Mouse (Mus musculus) thymus, adult 2 months (tissue): ENCODE data around the gene Olfm4. TPM values are rescaled to one million over a fixed set of nuclear protein-coding genes. Genes with fewer than 3 reads are reported as not detected.

Source experiments
- DNase-seq: peaks from one replicate; pipeline ENCODE4 v3.0.0; 2021
- H3K27ac ChIP-seq: fragments of 200-500 bp; 2 replicates; pipeline ENCODE4 v1.5.1; 2012; ENCODE audit warnings: low read length, control low read depth; ENCODE audit not compliant: control insufficient read depth, insufficient read depth
- H3K27me3 ChIP-seq: fragments of 200-500 bp; 2 replicates; pipeline ENCODE4 v1.6.1; 2012; ENCODE audit warnings: mild to moderate bottlenecking, low read length, moderate library complexity, mixed read lengths; ENCODE audit not compliant: control insufficient read depth, insufficient read depth
- H3K36me3 ChIP-seq: fragments of 200-500 bp; 2 replicates; pipeline ENCODE4 v1.6.1; 2012; ENCODE audit warnings: mild to moderate bottlenecking, low read length, moderate library complexity; ENCODE audit not compliant: control insufficient read depth, insufficient read depth
- H3K4me1 ChIP-seq: fragments of 200-500 bp; replicated peaks from 2 replicates; pipeline ENCODE4 v1.6.1; 2012; ENCODE audit warnings: low read length; ENCODE audit not compliant: control insufficient read depth, insufficient read depth
- H3K4me3 ChIP-seq: fragments of 200-500 bp; 2 replicates; pipeline ENCODE4 v1.5.1; 2012; ENCODE audit warnings: mild to moderate bottlenecking, low read length, control low read depth, moderate library complexity; ENCODE audit not compliant: control insufficient read depth, insufficient read depth
- CTCF ChIP-seq: fragments of 200-500 bp; IDR thresholded peaks from 2 replicates; pipeline ENCODE4 v1.5.1; 2012; ENCODE audit warnings: mild to moderate bottlenecking, control low read depth, low read length, moderate library complexity, borderline replicate concordance; ENCODE audit not compliant: control insufficient read depth, poor library complexity, insufficient read depth; ENCODE audit errors: extremely low read depth
- POLR2A ChIP-seq: fragments of 200-500 bp; IDR thresholded peaks from 2 replicates; pipeline ENCODE4 v1.6.1; 2012; ENCODE audit warnings: mild to moderate bottlenecking, low read length, control low read depth, moderate library complexity; ENCODE audit not compliant: control insufficient read depth, poor library complexity, insufficient read depth; ENCODE audit errors: extremely low read depth
- WGBS: fragments of 180-500 bp; shearing (Covaris S2); methylation state at CpG from one replicate; pipeline ENCODE4 v1.1.7; 2018; 5-methylcytosine and 5-hydroxymethylcytosine counted together
- polyA plus RNA-seq: library from polyadenylated mRNA; depleted of rRNA; stranded (reverse); fragments of >200 nt; gene quantifications from 2 replicates; pipeline ENCODE4 v1.2.3, GENCODE M21; 2012

Gene Olfm4
- polyA plus RNA-seq, 1 experiment: 2.6 TPM

GRCm38 (mm10) chr14:79986831-79987230 lies 3.0 kb downstream of the Olfm4 start:
- Histone ChIP-seq H3K36me3 (no peaks in the 10 kb centered on the region), H3K27ac (no peak overlapping the region), H3K4me3 (no peak overlapping the region), H3K27me3 (no peaks in the 10 kb centered on the region), H3K4me1 (no peaks in the 10 kb centered on the region)
- no peak for DNase-seq
- TF ChIP-seq POLR2A (no peak), CTCF (no peak)
- 84% methylated on average over 8 of the region's 8 CpGs for WGBS

GRCm38 (mm10) chr14:79989785-79990184 lies 5.9 kb downstream of the Olfm4 start:
- Histone ChIP-seq H3K27ac (no peak overlapping the region), H3K4me1 (no peaks in the 10 kb centered on the region), H3K4me3 (no peak overlapping the region), H3K36me3 (no peaks in the 10 kb centered on the region), H3K27me3 (no peaks in the 10 kb centered on the region)
- TF ChIP-seq POLR2A: no peak
- TF ChIP-seq CTCF: no peak
- DNase-seq: no peak
- WGBS: 83% methylated on average over 4 of the region's 4 CpGs

- Histone ChIP-seq H3K27me3 (no peaks in the 10 kb centered on the region), H3K4me3 (no peak overlapping the region), H3K36me3 (no peaks in the 10 kb centered on the region), H3K27ac (no peak overlapping the region), H3K4me1 (no peaks in the 10 kb centered on the region)
- TF ChIP-seq CTCF (no peak), POLR2A (no peak)
- WGBS: 82% methylated on average over 5 of the region's 5 CpGs
- no peak for DNase-seq
These were observed 6.7 kb downstream of the Olfm4 start for GRCm38 (mm10) chr14:79990547-79990946.

- no peak for DNase-seq
- WGBS: 95% methylated on average over 4 of the region's 4 CpGs
- Histone ChIP-seq H3K27ac (no peak overlapping the region), H3K4me1 (no peaks in the 10 kb centered on the region), H3K4me3 (no peak overlapping the region), H3K36me3 (no peaks in the 10 kb centered on the region), H3K27me3 (no peaks in the 10 kb centered on the region)
- TF ChIP-seq CTCF (no peak), POLR2A (no peak)
These were observed 13.7 kb downstream of the Olfm4 start for GRCm38 (mm10) chr14:79997534-79997933.

- H3K4me1 ChIP-seq: no peaks in the 10 kb centered on the region
- no peak for TF ChIP-seq CTCF
- no peak for TF ChIP-seq POLR2A
- H3K27me3 ChIP-seq: no peaks in the 10 kb centered on the region
- no peak overlapping the region for H3K4me3 ChIP-seq
- 15% methylated on average over 8 of the region's 8 CpGs for WGBS
- H3K27ac ChIP-seq: no peak overlapping the region
- no peak for DNase-seq
- H3K36me3 ChIP-seq: no peaks in the 10 kb centered on the region
These were observed 16.2 kb downstream of the Olfm4 start for GRCm38 (mm10) chr14:80000110-80000531.

GRCm38 (mm10) chr14:80007686-80008085 lies 23.8 kb downstream of the Olfm4 start:
- 90% methylated on average over 3 of the region's 3 CpGs for WGBS
- TF ChIP-seq CTCF: no peak
- no peak for TF ChIP-seq POLR2A
- no peak overlapping the region for H3K4me3 ChIP-seq
- no peaks in the 10 kb centered on the region for H3K27me3 ChIP-seq
- no peaks in the 10 kb centered on the region for H3K36me3 ChIP-seq
- DNase-seq: no peak
- no peak overlapping the region for H3K27ac ChIP-seq
- no peaks in the 10 kb centered on the region for H3K4me1 ChIP-seq

GRCm38 (mm10) chr14:80010426-80010825 lies 26.5 kb downstream of the Olfm4 start:
- Histone ChIP-seq H3K27ac (no peak overlapping the region), H3K4me3 (no peak overlapping the region), H3K27me3 (no peaks in the 10 kb centered on the region), H3K36me3 (no peaks in the 10 kb centered on the region), H3K4me1 (no peaks in the 10 kb centered on the region)
- WGBS: 80% methylated on average over 3 of the region's 3 CpGs
- TF ChIP-seq POLR2A: no peak
- no peak for TF ChIP-seq CTCF
- DNase-seq: no peak
